Mouse (Mus musculus) right cerebral cortex, postnatal 36 days (tissue): ENCODE data around the gene Npl.

ENCODE experiments used
- DNase-seq, 2 experiments: peaks; one replicate each; pipeline ENCODE4 v3.0.0; 2022; ENCODE audit warnings: low spot score in 2 of 2, mixed read lengths in 1 of 2

Gene Npl

DNA sequence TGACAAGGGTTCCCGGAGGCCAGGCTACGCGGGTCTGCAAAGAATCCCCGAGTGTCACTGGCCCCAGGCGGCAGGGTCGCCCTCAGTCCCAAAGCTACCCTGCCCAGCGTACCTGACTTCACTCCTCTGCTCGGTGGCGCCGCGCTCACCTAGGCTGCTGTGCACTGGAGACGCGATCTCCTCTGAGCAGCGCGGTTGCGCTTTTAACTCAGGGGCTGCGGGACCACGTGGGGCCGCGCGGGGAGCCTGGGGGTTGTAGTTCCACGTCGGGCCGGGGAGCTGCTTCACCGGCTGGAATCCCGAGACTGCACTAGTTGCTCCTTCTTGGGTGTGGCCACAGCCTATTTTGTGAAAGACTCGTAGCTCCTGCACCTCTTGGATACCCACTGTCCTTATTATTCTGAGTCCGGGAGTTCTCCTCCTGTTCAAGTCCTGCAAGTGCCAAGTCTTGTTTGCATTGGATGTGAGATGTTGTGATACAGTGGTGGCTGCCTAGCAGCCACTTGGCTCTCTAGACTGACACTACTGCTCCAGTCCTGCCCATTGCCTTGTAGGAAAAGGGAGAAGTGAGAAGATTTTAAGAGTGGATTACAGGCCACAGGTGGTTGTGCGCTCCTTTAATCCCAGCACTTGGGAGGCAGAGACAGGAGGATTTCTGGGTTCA is at the start of gene Npl:
TSS of gene Npl (minus strand) at position 510 of the 664 bp plus-strand sequence.
- peak; percentile 50 to 66 for DNase-seq

DNA sequence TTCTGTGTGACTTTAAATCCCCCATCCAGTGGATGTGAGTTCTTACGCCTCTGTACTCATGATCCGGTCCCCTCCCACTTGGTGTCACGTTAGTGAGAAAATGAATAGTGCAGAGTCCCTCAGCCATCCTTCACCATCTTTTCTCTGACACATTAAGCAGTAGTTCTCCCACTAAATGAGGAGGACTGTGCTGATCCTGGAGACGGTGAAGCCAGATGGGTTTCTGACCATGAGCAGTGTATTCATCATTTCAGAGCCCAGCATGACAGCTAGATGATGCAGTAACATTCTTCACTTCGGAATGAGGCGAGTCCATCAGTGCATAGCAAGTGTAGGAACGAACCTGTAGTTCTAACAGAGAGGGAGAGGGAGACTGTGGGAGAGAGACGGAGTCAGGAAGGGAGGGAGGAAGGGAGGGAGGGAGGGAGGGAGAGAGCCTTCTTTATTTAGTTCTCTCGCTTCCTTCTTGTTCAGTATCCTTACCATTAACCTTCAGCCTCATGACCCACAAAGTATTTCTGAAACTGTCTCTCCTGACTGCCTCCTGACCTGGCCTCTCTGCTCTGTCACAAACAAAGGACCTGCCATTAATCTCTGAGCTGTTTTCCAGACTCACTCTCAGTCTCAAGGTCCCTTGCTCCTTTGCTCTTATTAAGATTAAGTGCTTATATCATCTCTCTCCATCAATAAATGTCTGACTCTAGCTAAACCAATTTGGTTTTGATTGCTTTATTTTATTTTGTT is 49.6 kb upstream of the Npl start:
- DNase-seq = no peak

DNA sequence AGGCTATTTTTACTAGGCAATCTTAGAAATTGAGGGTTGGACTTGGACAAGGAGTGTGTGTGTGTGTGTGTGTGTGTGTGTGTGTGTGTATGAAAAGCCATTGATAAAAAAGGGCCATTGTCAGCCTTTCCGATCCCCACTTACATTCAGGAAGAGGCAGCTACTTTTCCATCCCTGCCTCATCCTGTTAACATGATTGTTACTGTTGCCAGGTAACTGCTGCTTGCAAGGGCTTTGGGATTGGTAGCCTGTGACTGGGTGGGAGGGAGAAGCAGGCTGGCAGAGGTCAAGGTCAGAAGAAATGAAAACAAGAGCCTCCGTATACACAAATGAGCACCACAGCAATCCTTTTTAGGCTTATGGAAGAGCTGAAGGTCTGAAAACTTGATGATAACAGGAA is 48.9 kb upstream of the Npl start:
- no peak for DNase-seq

DNA sequence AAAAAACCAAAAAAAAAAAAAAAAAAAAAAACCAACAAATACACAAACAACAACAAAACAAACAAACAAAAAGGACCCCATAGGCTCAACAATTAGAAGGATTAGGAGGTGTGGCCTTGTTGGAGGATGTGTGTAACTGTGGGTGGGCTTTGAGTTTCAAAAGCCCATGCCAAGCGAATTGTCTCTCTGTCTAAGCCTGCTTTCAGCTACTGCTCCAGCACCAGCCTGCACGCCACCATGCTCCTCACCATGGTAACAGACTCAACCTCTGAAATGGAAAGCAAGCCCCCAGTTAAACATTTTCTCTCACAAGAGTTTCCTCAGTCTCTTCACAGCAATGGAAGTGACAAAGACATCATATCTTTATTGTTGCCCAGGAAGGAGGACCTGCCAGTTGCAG is 43.8 kb upstream of the Npl start:
- no peak for DNase-seq

DNA sequence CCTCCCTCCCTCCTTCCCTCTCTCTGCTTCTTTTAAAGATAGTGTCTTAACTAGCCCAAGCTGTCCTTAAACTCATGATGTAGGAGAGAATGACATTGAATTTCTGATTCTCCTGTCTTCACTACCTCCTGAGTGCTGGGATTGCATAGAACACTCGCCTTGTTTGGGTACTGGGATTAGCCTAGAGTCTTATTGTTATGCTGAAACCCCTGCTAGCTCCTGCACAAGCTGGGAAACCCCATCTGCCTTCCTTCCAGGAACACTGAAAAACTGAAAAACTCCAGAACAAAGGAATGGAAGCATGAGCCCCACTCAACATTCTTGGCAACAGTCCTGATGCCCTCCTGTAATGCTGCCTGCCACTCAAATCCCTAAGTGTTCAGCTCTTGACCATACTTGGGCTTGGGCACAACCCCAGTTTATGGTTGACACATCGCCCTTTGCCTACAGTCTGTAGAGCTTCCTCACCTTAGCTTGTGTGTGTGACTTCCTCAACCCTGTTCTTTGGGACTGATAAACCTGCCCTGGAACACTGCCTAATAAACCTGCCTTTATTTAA is 40.4 kb upstream of the Npl start:
- DNase-seq = no peak

DNA sequence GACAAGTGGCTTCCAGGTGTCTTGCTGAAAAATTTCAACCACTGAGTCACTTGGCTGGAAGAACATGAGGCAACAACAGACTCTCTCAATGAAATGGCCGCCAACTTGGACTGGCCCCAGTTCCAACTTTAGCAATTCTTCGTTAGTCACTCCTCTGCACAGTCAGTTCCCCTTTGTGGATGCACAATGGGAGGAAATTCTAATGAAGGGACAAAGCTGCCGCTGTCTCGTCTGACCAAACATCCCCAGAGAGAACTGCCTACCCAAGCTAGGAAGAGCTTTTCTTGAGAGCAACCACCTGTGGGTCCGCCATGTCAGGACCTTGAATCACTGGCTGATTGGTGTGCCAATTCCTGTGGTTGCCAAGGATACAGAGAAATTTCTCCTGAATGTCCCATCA is 38.1 kb upstream of the Npl start:
- DNase-seq = no peak

DNA sequence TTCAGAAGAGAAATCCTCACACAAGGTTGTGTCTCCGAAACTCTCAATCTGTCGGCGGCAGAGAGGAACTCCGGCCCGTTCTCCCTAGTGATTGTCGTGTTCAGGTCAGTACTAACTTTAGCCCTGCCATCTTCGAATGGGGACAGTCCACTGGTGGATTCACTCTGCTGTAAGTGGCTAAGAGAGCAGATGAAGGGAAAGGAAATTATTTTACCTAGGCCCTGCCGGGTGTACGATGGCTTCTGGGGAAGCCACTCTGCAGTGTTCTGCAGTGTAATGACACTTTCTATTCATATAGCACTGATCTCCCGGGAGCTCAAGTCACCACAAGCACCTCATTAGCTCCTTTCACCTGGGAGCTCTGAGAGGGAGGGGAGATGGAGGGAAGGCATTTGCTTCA is 37.0 kb upstream of the Npl start:
- DNase-seq = no peak

DNA sequence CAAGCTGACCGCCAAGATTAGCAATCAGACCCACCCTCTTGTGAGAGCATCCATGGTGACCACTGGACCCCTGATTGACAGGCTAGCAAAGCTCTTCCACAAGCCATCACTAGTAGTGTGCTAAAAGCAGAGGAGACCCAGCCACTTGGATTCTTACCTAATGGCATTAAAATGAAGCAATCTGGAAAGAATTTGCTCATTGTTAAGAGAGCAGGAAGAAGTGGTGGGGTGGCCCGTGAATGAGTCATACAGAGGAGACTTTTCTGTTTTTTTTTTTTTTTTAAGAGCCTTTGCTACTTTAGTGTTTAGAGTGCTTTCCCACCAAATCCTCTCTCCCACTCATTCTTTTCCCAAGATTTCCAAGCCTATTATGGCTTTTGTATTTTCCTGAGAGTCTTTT is 35.9 kb upstream of the Npl start:
- no peak for DNase-seq

DNA sequence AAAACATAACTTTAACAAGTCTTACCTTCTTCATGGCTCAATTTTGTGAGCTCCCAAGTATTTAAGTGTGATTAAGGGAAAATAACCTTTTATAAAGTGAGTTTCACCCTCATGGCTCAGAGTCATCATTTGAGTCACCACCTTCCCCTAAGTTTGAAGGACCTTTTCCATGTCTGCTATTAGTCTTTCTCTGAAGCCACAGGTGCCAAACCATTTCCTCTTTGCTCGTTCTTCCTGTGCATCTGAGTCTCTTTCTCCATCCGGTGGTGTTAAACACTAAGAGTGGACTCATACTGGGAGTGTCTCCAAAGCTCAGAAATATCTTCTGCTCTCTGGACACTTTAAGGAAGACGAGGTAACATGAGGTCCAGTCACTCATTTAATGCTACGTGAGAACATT is 33.3 kb upstream of the Npl start:
- no peak for DNase-seq

DNA sequence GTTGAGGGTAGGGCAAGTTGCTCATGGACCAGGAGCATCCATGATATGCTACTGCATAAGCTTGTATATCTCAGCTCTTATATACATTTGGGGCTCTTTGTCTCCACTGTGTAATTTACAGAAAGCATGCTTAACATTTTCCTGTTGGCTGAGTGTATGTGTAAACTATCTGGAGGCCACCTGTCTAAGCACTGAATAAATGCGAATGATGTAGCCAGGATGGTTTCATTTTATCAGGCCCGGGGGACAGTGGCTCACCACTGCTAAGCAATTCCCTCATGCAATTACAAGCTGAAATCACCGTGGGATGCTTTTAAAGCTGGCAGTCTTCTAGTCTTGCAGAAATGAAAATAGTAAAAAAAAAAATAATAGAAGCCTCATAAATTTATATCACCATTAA is 24.9 kb upstream of the Npl start:
- DNase-seq = no peak

DNA sequence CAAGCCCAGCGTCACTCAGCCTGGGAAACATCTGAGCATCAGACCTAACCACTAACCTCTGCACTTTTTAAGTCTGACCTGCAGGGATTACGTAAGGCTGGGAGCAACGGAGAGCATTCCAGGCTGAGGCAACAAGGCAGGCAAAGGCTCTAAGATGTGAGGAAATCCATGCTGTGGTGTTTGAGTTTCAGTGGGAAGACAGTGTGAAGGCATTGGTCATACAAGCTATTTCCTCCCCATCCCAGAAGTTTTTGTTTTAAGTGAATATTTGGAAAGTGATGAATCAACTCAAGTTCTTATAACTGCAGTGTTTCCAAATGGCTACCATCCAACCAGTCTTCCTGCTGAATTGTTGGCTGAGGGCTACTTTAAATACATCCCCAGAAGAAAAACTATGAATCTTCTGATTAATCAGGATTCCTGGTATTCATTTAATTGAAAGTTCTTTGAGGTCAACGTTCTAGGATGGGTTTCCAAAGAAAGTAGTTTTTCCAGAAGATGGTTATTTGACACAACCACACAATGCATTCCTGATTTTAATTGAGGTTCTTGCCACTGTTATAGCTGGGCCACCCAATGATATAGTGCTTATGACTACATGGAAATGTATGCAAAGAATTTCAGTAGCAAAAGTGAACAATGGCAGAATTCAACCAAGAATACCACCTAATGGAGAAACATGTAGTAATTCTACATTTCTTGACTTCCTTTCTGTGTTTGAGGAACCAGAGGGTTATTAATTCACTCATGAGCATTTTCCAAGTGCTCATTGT is 22.6 kb upstream of the Npl start:
- no peak for DNase-seq

DNA sequence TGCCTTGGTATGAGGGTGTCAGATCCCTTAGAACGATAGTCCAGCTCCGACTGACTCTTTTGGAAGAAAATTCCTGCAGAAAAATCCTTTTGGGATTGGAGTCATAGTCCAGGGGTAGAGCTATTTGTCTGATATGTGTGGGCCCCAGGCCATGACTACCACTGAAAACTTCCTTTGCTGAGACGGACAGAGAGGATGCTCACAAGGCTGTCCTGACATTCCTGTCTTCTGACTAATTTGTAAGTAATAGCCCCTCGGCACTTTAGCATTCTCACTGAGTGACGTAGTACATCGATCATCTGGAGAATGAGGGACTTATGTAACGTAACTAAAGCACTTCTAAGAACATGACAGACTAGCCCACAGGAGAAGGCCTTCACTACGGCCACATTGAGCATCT is 15.9 kb upstream of the Npl start:
- no peak for DNase-seq

DNA sequence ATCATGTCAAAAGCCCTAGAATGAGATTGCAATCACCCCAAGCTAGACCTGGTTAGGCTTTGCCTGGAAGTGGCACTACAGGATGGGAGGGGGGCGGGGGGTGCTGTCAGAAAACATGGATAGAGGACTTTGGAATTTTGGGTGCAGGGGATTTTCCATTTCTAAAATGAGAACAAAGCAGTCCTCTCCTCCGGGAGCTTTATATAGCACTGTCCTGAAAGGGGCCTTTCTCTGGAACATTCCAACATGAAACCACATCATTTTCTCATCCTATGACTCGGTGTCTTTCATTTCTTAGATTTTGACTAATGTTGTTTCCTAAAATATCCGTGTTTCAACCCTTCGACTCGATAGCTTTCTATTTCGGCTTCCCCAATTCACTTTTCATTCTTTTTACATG is 14.9 kb upstream of the Npl start:
- no peak for DNase-seq

DNA sequence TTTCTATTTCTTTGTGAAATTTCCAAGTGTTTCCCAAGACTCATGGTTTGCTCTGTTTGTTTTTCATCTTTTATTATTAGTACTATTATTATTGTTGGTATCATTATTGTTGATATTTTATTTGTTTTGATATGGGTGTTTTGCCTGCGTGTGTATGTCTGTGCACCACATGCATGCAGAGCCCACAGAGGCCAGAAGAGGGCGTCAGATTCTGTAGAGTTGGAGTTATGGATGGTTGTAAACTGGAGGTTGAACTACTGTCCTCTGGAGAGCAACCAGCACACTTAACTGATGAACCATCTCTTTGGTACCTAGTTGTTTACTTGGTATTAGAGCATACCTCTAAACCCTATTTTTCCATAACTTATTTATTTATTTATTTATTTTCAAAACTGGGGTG is 13.8 kb upstream of the Npl start:
- DNase-seq = no peak

DNA sequence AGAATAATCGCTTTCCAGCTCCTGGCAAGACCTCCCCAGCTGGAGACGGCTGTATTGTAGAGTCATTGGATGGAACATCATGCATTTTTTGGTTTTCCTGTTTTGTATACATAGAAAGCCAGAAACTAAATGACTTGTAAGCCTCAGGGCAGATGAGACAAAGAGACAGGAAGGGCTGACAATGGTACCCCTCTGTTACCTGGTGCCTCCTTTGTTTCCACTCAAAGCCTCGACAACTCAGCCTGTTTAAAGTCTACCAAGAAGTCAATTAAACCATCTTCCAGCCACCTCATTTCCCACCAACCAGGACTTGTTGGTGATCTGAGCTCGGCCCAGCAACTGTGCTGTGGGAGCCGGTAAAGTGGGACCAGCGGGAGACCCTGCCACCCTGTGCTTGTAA is 11.0 kb upstream of the Npl start:
- no peak for DNase-seq

DNA sequence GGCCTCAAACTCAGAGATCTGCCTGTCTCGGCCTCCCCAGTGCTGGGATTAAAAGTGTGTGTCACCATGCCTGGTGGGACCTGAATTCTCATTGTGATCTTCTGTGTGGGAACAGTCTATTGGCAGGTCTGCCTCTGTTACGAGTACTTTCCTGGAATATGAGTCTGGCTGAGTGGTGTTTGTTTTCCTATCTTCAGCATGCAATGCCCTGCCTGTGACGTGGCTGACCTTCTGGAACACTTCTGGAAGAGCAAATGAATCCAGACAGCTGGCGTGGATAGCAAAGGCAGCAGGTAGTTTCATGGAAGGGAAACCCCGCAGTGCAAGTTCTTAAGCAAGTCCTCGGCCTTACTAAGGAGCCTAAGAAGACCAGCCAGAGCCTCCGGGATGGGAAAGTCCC is 9.9 kb upstream of the Npl start:
- DNase-seq = no peak

DNA sequence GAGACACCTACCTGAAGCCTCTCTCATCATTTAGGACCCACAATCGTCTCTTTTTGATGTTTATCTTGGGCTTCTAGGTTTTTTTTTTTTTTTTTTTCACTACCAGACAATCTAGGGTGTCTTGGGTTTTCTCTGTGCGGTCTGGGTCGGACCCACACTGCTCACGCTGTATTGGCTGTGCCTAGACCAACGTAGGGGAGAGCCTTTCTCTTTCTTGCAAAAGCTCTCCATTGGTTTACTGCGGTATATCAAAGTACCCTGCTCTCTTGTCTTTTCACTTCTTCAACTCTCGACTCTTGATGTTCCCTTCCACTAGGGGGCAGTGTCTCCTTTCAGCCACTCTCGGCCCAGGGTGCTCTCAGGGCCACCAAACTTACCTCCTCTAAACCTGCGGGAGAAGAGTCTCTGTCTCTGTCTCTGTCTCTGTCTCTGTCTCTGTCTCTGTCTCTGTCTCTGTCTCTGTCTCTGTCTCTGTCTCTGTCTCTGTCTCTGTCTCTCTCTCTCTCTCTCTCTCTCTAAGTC is 9.3 kb upstream of the Npl start:
- DNase-seq = peak; percentile 29 to 35

DNA sequence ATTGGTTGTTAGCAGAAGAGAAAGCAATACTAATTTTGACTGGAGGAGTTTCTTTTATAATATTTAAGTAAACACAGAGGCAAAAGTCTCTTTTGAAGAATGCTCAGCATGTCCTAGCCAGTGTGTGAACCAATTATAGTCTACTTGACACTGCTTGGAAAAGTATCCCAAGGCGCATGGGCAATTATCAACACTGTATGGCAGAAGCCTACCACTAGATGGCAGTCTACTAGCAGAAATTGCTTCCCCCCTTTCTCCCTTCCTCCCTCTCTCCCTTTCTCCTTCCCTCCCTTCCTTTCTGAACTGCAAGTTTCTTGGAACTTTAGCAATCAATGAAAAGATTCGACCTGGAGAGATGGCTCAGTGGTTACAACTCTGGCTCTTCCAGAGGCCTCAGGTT is 7.1 kb upstream of the Npl start:
- peak in 1 of 2 experiments; percentile 16 for DNase-seq

DNA sequence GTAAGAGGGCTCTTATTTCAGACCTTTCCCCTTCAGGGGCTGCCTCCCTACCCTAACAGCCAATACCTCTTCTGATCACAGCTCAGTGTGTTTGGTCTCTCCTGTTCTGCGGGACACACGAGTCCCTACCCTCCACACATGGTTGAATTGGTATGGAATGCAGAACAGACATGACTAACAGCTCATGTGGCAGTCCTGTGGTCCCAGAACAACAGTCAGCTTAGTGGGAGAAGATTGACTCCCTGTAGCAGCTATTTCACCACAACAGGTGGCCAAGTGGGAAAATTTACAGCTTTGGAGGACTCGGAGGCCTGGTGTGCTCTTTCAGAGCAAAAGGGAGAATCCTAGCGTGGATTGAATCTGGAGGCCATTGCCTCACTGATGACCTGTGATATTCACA is 6.4 kb upstream of the Npl start:
- DNase-seq = no peak

DNA sequence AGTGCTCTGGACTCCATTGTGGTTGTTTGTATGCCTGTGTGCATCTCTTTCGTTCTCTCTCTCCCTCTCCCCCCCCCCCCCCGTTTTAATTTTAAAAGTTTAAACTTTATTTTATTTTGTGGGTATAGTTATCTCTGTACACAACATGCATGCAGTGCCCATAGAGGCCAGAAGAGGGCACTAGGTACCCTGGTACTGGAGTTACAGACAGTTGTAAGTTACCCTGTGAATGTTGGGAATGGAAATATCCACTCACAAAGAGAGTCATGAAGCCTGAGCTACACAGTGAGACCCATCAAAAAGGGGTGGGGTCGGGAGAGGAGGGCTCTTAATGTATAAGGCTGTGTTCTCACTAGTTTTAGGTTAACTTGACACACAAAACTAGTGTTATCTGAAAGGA is 969 bp upstream of the Npl start:
- DNase-seq = no peak

DNA sequence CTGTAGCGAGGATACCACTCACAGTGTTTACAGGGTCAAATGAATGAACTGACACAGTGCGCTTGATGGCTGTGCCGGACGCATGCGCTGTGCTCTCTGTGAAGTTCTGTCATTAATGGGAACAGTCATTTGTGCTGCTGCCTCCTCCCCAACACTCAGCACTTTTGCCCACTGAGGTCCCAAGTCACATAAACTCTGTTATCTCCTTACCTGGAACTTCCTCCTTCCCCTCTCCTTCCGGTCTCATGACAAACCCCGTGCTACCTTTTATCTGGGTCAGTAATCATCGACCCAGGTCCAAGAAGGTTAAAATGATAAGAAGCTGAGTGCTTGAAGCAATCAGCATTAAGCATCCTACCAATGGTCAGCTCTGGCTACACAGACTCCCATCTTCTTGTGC is 2.3 kb downstream of the Npl start:
- no peak for DNase-seq

DNA sequence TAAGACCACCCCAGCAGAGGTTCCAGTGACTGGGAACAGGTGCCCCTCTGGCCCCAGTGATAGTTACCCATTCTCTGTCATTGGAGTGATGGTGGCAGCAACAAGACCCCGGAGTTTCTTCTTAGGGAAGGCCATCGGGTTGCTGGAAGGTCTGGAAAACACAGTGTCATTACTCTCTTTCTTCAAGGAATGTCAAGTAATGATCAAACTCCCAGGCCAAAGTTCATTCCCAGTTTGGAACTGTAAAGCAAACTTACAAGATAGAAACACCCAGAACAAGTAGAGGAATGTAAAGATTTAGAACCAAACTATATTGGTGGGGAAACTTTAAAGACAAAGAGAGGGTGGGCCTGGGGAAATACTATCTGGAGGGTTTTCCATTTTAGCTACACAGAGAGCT is 4.6 kb downstream of the Npl start:
- no peak for DNase-seq
